Mouse (Mus musculus) cerebellum, adult 2 months (tissue): ENCODE data around the gene Pde4dip.

Source experiments
- CTCF ChIP-seq: fragments of 200-500 bp; IDR thresholded peaks from 2 replicates; pipeline ENCODE4 v1.5.1; 2011; ENCODE audit warnings: low read depth, mild to moderate bottlenecking, control low read depth, low read length, moderate library complexity, borderline replicate concordance; ENCODE audit not compliant: insufficient read depth
- POLR2A ChIP-seq: fragments of 200-500 bp; IDR thresholded peaks from 2 replicates; pipeline ENCODE4 v1.6.1; 2011; ENCODE audit warnings: low read length, control low read depth, borderline replicate concordance; ENCODE audit not compliant: insufficient read depth

DNA sequence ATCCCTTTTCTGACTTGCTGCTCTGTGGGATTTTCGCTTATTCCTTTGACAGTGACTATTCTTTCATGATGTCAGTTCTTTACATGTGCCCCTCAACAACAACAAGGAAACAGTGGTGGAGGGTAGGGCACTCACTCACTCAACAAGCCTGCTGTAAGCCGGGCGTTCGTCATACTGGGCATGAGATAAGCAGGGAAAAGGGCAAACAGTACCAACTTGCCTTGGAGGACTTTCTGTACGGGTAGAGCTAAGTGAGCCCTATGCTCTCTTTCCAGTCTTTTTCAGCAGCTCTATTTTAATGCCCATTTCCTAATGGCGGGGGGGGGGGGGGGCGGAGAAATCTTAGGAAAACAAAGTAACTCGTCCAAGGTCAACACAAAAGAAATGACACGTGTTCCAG, 246.5 kb downstream of the Pde4dip start:
- no peak for TF ChIP-seq CTCF
- no peak for TF ChIP-seq POLR2A
